Comparison of ENCODE assay signal across 17 mouse cellular contexts in the genomic region with DNA sequence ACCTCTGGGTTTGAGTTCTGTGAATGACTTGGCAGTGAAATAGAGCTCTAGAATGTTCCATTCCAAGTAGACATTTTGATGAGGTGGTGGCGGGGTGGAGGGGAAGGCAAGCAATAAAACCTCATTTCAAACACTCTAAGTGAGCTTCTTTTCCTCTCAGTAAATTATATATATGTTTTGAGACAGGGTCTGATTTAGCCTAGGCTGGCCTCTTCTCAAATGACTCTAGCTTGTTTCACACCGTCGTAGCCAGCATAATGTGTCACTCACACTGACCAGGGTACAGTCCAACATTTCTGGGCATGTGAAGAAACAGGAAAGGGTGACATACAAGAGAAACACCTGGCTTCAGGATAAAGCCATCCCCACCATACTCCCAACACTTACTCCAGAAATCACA.
"Had no signal": no experiment of that assay in that cellular context is flagged by ENCODE, and none has a peak within 500 bp of the region (broad histone marks: within the 10 kb centered on the region; RNA-seq: fewer than 3 reads in every experiment).

No protein-coding gene starts in this region.

- ATAC-seq: liver, postnatal 0 days; midbrain, embryonic 13.5 days; midbrain, embryonic 15.5 days had no signal

- H3K4me3 ChIP-seq: liver, embryonic 13.5 days; liver, embryonic 15.5 days; lung, embryonic 15.5 days; midbrain, embryonic 13.5 days; midbrain, embryonic 15.5 days; neural tube, embryonic 12.5 days; stomach, embryonic 15.5 days had no signal

- H3K4me2 ChIP-seq: liver, embryonic 11.5 days; liver, embryonic 13.5 days; liver, embryonic 15.5 days; lung, embryonic 15.5 days; midbrain, embryonic 11.5 days; midbrain, embryonic 13.5 days; midbrain, embryonic 15.5 days; neural tube, embryonic 12.5 days; stomach, embryonic 15.5 days had no signal

- H3K27ac ChIP-seq: liver, embryonic 13.5 days; liver, embryonic 15.5 days; lung, embryonic 15.5 days; macrophage; midbrain, embryonic 13.5 days; midbrain, embryonic 15.5 days; neural tube, embryonic 12.5 days; stomach, embryonic 15.5 days; stomach, postnatal 0 days had no signal

- H3K9ac ChIP-seq: liver, embryonic 13.5 days; liver, embryonic 15.5 days; liver, postnatal 0 days; lung, embryonic 15.5 days; midbrain, embryonic 13.5 days; midbrain, embryonic 15.5 days; neural tube, embryonic 12.5 days; stomach, embryonic 15.5 days had no signal

- H3K9me3 ChIP-seq: liver, embryonic 13.5 days; liver, embryonic 15.5 days; lung, embryonic 15.5 days; megakaryocyte, embryonic 14.5 days; midbrain, embryonic 13.5 days; midbrain, embryonic 15.5 days; neural tube, embryonic 12.5 days; stomach, embryonic 15.5 days had no signal

- H3K36me3 ChIP-seq: liver, embryonic 13.5 days; liver, embryonic 15.5 days; lung, embryonic 15.5 days; midbrain, embryonic 13.5 days; midbrain, embryonic 15.5 days; neural tube, embryonic 12.5 days; stomach, embryonic 15.5 days had no signal

- H3K4me1 ChIP-seq: liver, embryonic 13.5 days; liver, embryonic 15.5 days; megakaryocyte, embryonic 14.5 days; midbrain, embryonic 15.5 days; stomach, embryonic 15.5 days had no signal

- DNase-seq: liver, embryonic 13.5 days; liver, postnatal 0 days; right cerebral cortex, postnatal 14 days; thymus, adult 2 months; thymus, postnatal 25 days; thymus, postnatal 4 days had no signal

- H3K27me3 ChIP-seq: liver, embryonic 13.5 days; liver, embryonic 15.5 days; lung, embryonic 15.5 days; megakaryocyte, embryonic 14.5 days; midbrain, embryonic 13.5 days; midbrain, embryonic 15.5 days; neural tube, embryonic 12.5 days; stomach, embryonic 15.5 days had no signal
